Mouse (Mus musculus): ENCODE measurements around the gene Inpp5a. TPM values are rescaled to one million over a fixed set of nuclear protein-coding genes. Genes with fewer than 3 reads are reported as not detected.

The Inpp5a gene
- total RNA-seq, 1 experiment: 11.5 TPM

- Histone ChIP-seq H3K9ac (ENCODE audit: insufficient read depth, low read depth, low read length, poor library complexity, severe bottlenecking) (no peak overlapping the region), H3K36me3 (ENCODE audit: control insufficient read depth, insufficient read depth, low read length, poor library complexity, severe bottlenecking) (no peaks in the 10 kb centered on the region), H3K27ac (ENCODE audit: insufficient read depth, low read depth, low read length, poor library complexity, severe bottlenecking) (no peak overlapping the region), H3K9me3 (ENCODE audit: control insufficient read depth, insufficient read depth, low read depth, low read length) (no peaks in the 10 kb centered on the region), H3K4me3 (ENCODE audit: insufficient read depth in 1 of 2, low read depth in 1 of 2, low read length in 2 of 2, poor library complexity in 1 of 2, severe bottlenecking in 1 of 2) (no peak overlapping the region), H3K4me1 (ENCODE audit: control insufficient read depth in 2 of 2, insufficient read depth in 2 of 2, low read length in 2 of 2, poor library complexity in 1 of 2) (peaks cover 18 to 45% of the 10 kb centered on the region in 2 experiments)
- in situ Hi-C loops (cut with MboI; ENCODE audit: low sequenced_read_pairs in 2 of 2, unreplicated experiment in 2 of 2): no loop called here
- TF ChIP-seq MAFK (IDR thresholded peaks at IDR 0.05; ENCODE audit: insufficient read depth, low read depth, low read length): no peak
- no peak for TF ChIP-seq HCFC1 (IDR thresholded peaks at IDR 0.05; ENCODE audit: borderline replicate concordance, insufficient read depth, low read length)
- TF ChIP-seq ZC3H11A (IDR thresholded peaks at IDR 0.05; ENCODE audit: borderline replicate concordance, low read depth, low read length): no peak
- no peak for TF ChIP-seq ZNF384 (IDR thresholded peaks at IDR 0.05; ENCODE audit: low read depth, low read length)
- no peak for TF ChIP-seq CHD2 (IDR thresholded peaks at IDR 0.05; ENCODE audit: low read depth, low read length)
- no peak for DNase-seq (ENCODE audit: low read depth, low spot score)
Observed at GRCm38 (mm10) chr7:139366549-139366948, 22.4 kb upstream of the Inpp5a start.

- Histone ChIP-seq H3K9me3 (ENCODE audit: control insufficient read depth, insufficient read depth, low read depth, low read length) (no peaks in the 10 kb centered on the region), H3K4me3 (ENCODE audit: insufficient read depth in 1 of 2, low read depth in 1 of 2, low read length in 2 of 2, poor library complexity in 1 of 2, severe bottlenecking in 1 of 2) (no peak overlapping the region), H3K4me1 (ENCODE audit: control insufficient read depth in 2 of 2, insufficient read depth in 2 of 2, low read length in 2 of 2, poor library complexity in 1 of 2) (peaks cover 9 to 37% of the 10 kb centered on the region in 2 experiments; a peak in 3 of 4 replicates), H3K27ac (ENCODE audit: insufficient read depth, low read depth, low read length, poor library complexity, severe bottlenecking) (no peak overlapping the region), H3K36me3 (ENCODE audit: control insufficient read depth, insufficient read depth, low read length, poor library complexity, severe bottlenecking) (no peaks in the 10 kb centered on the region), H3K9ac (ENCODE audit: insufficient read depth, low read depth, low read length, poor library complexity, severe bottlenecking) (no peak overlapping the region)
- DNase-seq (ENCODE audit: low read depth, low spot score): no peak
- TF ChIP-seq CHD2 (IDR thresholded peaks at IDR 0.05; ENCODE audit: low read depth, low read length): no peak
- TF ChIP-seq HCFC1 (IDR thresholded peaks at IDR 0.05; ENCODE audit: borderline replicate concordance, insufficient read depth, low read length): no peak
- TF ChIP-seq ZNF384 (IDR thresholded peaks at IDR 0.05; ENCODE audit: low read depth, low read length): no peak
- TF ChIP-seq MAFK (IDR thresholded peaks at IDR 0.05; ENCODE audit: insufficient read depth, low read depth, low read length): no peak
- no peak for TF ChIP-seq ZC3H11A (IDR thresholded peaks at IDR 0.05; ENCODE audit: borderline replicate concordance, low read depth, low read length)
- in situ Hi-C loops (cut with MboI; ENCODE audit: low sequenced_read_pairs in 2 of 2, unreplicated experiment in 2 of 2): no loop called here
Observed at GRCm38 (mm10) chr7:139368218-139368617, 20.7 kb upstream of the Inpp5a start.

- Histone ChIP-seq H3K4me1 (ENCODE audit: control insufficient read depth in 2 of 2, insufficient read depth in 2 of 2, low read length in 2 of 2, poor library complexity in 1 of 2) (peaks cover 6 to 32% of the 10 kb centered on the region in 2 experiments; a peak in 3 of 4 replicates), H3K4me3 (ENCODE audit: insufficient read depth in 1 of 2, low read depth in 1 of 2, low read length in 2 of 2, poor library complexity in 1 of 2, severe bottlenecking in 1 of 2) (no peak overlapping the region), H3K9ac (ENCODE audit: insufficient read depth, low read depth, low read length, poor library complexity, severe bottlenecking) (no peak overlapping the region), H3K36me3 (ENCODE audit: control insufficient read depth, insufficient read depth, low read length, poor library complexity, severe bottlenecking) (no peaks in the 10 kb centered on the region), H3K9me3 (ENCODE audit: control insufficient read depth, insufficient read depth, low read depth, low read length) (no peaks in the 10 kb centered on the region), H3K27ac (ENCODE audit: insufficient read depth, low read depth, low read length, poor library complexity, severe bottlenecking) (no peak overlapping the region)
- no peak for TF ChIP-seq CHD2 (IDR thresholded peaks at IDR 0.05; ENCODE audit: low read depth, low read length)
- TF ChIP-seq ZC3H11A (IDR thresholded peaks at IDR 0.05; ENCODE audit: borderline replicate concordance, low read depth, low read length): no peak
- no peak for TF ChIP-seq HCFC1 (IDR thresholded peaks at IDR 0.05; ENCODE audit: borderline replicate concordance, insufficient read depth, low read length)
- no peak for TF ChIP-seq ZNF384 (IDR thresholded peaks at IDR 0.05; ENCODE audit: low read depth, low read length)
- no peak for TF ChIP-seq MAFK (IDR thresholded peaks at IDR 0.05; ENCODE audit: insufficient read depth, low read depth, low read length)
- no peak for DNase-seq (ENCODE audit: low read depth, low spot score)
- in situ Hi-C loops (cut with MboI; ENCODE audit: low sequenced_read_pairs in 2 of 2, unreplicated experiment in 2 of 2): no loop called here
Observed at GRCm38 (mm10) chr7:139368722-139369380, 20.1 kb upstream of the Inpp5a start.

GRCm38 (mm10) chr7:139369501-139370088, 19.3 kb upstream of the Inpp5a start:
- no peak for DNase-seq (ENCODE audit: low read depth, low spot score)
- no peak overlapping the region for H3K9ac ChIP-seq (ENCODE audit: insufficient read depth, low read depth, low read length, poor library complexity, severe bottlenecking)
- H3K27ac ChIP-seq (ENCODE audit: insufficient read depth, low read depth, low read length, poor library complexity, severe bottlenecking): no peak overlapping the region
- H3K9me3 ChIP-seq (ENCODE audit: control insufficient read depth, insufficient read depth, low read depth, low read length): no peaks in the 10 kb centered on the region
- H3K4me3 ChIP-seq (ENCODE audit: insufficient read depth in 1 of 2, low read depth in 1 of 2, low read length in 2 of 2, poor library complexity in 1 of 2, severe bottlenecking in 1 of 2): no peak overlapping the region
- peaks cover 6 to 29% of the 10 kb centered on the region in 2 experiments; a peak in 3 of 4 replicates for H3K4me1 ChIP-seq (ENCODE audit: control insufficient read depth in 2 of 2, insufficient read depth in 2 of 2, low read length in 2 of 2, poor library complexity in 1 of 2)
- H3K36me3 ChIP-seq (ENCODE audit: control insufficient read depth, insufficient read depth, low read length, poor library complexity, severe bottlenecking): no peaks in the 10 kb centered on the region
- no peak for TF ChIP-seq ZNF384 (IDR thresholded peaks at IDR 0.05; ENCODE audit: low read depth, low read length)
- TF ChIP-seq ZC3H11A (IDR thresholded peaks at IDR 0.05; ENCODE audit: borderline replicate concordance, low read depth, low read length): no peak
- TF ChIP-seq MAFK (IDR thresholded peaks at IDR 0.05; ENCODE audit: insufficient read depth, low read depth, low read length): no peak
- no peak for TF ChIP-seq CHD2 (IDR thresholded peaks at IDR 0.05; ENCODE audit: low read depth, low read length)
- TF ChIP-seq HCFC1 (IDR thresholded peaks at IDR 0.05; ENCODE audit: borderline replicate concordance, insufficient read depth, low read length): no peak
- in situ Hi-C loops (cut with MboI; ENCODE audit: low sequenced_read_pairs in 2 of 2, unreplicated experiment in 2 of 2): no loop called here

All from ES-E14 (cell line).